Mouse (Mus musculus): ENCODE results near the gene Naf1.
A peak's percentile ranks its signal among the peaks of the same experiment; 100 is the strongest.

Gene Naf1

GRCm38 (mm10) chr8:66860023-66860422 is at the start of gene Naf1:
Naf1 (plus strand) TSS chr8:66860217.
- peak; percentile 95 for ATAC-seq (ENCODE audit: insufficient number of reproducible peaks, low FRiP score, low TSS enrichment)

GRCm38 (mm10) chr8:66860921-66861588 is 1.0 kb downstream of the Naf1 start:
- ATAC-seq (ENCODE audit: insufficient number of reproducible peaks, low FRiP score, low TSS enrichment), result peak; percentile 21; the same call in 1 of the 2 replicates

- ATAC-seq (ENCODE audit: insufficient number of reproducible peaks, low FRiP score, low TSS enrichment), result peak; percentile 0; the same call in 1 of the 2 replicates
These were observed 1.8 kb downstream of the Naf1 start for GRCm38 (mm10) chr8:66861589-66862500.

- ATAC-seq (ENCODE audit: insufficient number of reproducible peaks, low FRiP score, low TSS enrichment), result no peak
These were observed 3.7 kb downstream of the Naf1 start for GRCm38 (mm10) chr8:66863761-66864160.

GRCm38 (mm10) chr8:66865120-66865519 is 5.1 kb downstream of the Naf1 start:
- ATAC-seq (ENCODE audit: insufficient number of reproducible peaks, low FRiP score, low TSS enrichment), result no peak

GRCm38 (mm10) chr8:66867679-66868078 is 7.7 kb downstream of the Naf1 start:
- no peak for ATAC-seq (ENCODE audit: insufficient number of reproducible peaks, low FRiP score, low TSS enrichment)

GRCm38 (mm10) chr8:66869211-66869932 is 9.4 kb downstream of the Naf1 start:
- ATAC-seq (ENCODE audit: insufficient number of reproducible peaks, low FRiP score, low TSS enrichment), result no peak

GRCm38 (mm10) chr8:66883866-66884265 is 23.8 kb downstream of the Naf1 start:
- ATAC-seq (ENCODE audit: insufficient number of reproducible peaks, low FRiP score, low TSS enrichment), result no peak

GRCm38 (mm10) chr8:66891879-66892278 is 31.9 kb downstream of the Naf1 start:
- no peak for ATAC-seq (ENCODE audit: insufficient number of reproducible peaks, low FRiP score, low TSS enrichment)

- ATAC-seq (ENCODE audit: insufficient number of reproducible peaks, low FRiP score, low TSS enrichment), result no peak
These were observed 45.0 kb downstream of the Naf1 start for GRCm38 (mm10) chr8:66905000-66905399.

- no peak for ATAC-seq (ENCODE audit: insufficient number of reproducible peaks, low FRiP score, low TSS enrichment)
These were observed 45.5 kb downstream of the Naf1 start for GRCm38 (mm10) chr8:66905557-66905956.

GRCm38 (mm10) chr8:66906116-66906515 is 46.1 kb downstream of the Naf1 start:
- no peak for ATAC-seq (ENCODE audit: insufficient number of reproducible peaks, low FRiP score, low TSS enrichment)

- ATAC-seq (ENCODE audit: insufficient number of reproducible peaks, low FRiP score, low TSS enrichment), result no peak
These were observed 50.7 kb downstream of the Naf1 start for GRCm38 (mm10) chr8:66910684-66911083.

GRCm38 (mm10) chr8:66913616-66914536 is 53.9 kb downstream of the Naf1 start:
- ATAC-seq (ENCODE audit: insufficient number of reproducible peaks, low FRiP score, low TSS enrichment), result no peak

- no peak for ATAC-seq (ENCODE audit: insufficient number of reproducible peaks, low FRiP score, low TSS enrichment)
These were observed 56.0 kb downstream of the Naf1 start for GRCm38 (mm10) chr8:66916056-66916455.

- ATAC-seq (ENCODE audit: insufficient number of reproducible peaks, low FRiP score, low TSS enrichment), result 0 out of 2 replicates have a peak, but pooled peaks have one; percentile 45
These were observed 57.9 kb downstream of the Naf1 start for GRCm38 (mm10) chr8:66917695-66918467.

GRCm38 (mm10) chr8:66918471-66918870 is 58.5 kb downstream of the Naf1 start:
- ATAC-seq (ENCODE audit: insufficient number of reproducible peaks, low FRiP score, low TSS enrichment), result no peak

- no peak for ATAC-seq (ENCODE audit: insufficient number of reproducible peaks, low FRiP score, low TSS enrichment)
These were observed 73.7 kb downstream of the Naf1 start for GRCm38 (mm10) chr8:66933746-66934145.

GRCm38 (mm10) chr8:66936236-66936635 is 76.2 kb downstream of the Naf1 start:
- ATAC-seq (ENCODE audit: insufficient number of reproducible peaks, low FRiP score, low TSS enrichment), result no peak
